Mouse (Mus musculus): Measurements from ENCODE around the gene Cox11.

Gene Cox11

GRCm38 (mm10) chr11:90637440-90638311 lies at the start of gene Cox11, which contains the start of gene Stxbp4:
Gene Cox11 (plus strand): TSS chr11:90638173.
Gene Stxbp4 (minus strand): TSS chr11:90638084.
- DNase-seq (ENCODE audit: low read depth in 1 of 2, low spot score in 2 of 2), result peak; percentile 60 to 76

GRCm38 (mm10) chr11:90590996-90591395 lies 47.0 kb upstream of the Cox11 start:
- DNase-seq (ENCODE audit: low read depth in 1 of 2, low spot score in 2 of 2), result no peak

- no peak for DNase-seq (ENCODE audit: low read depth in 1 of 2, low spot score in 2 of 2)
These were observed 42.1 kb upstream of the Cox11 start for GRCm38 (mm10) chr11:90595826-90596225.

GRCm38 (mm10) chr11:90603066-90603465 lies 34.9 kb upstream of the Cox11 start:
- DNase-seq (ENCODE audit: low read depth in 1 of 2, low spot score in 2 of 2), result no peak

GRCm38 (mm10) chr11:90612118-90612517 lies 25.9 kb upstream of the Cox11 start:
- DNase-seq (ENCODE audit: low read depth in 1 of 2, low spot score in 2 of 2), result no peak

- no peak for DNase-seq (ENCODE audit: low read depth in 1 of 2, low spot score in 2 of 2)
These were observed 23.2 kb upstream of the Cox11 start for GRCm38 (mm10) chr11:90614743-90615142.

- DNase-seq (ENCODE audit: low read depth in 1 of 2, low spot score in 2 of 2), result no peak
These were observed 21.5 kb upstream of the Cox11 start for GRCm38 (mm10) chr11:90616431-90616830.

GRCm38 (mm10) chr11:90622044-90622443 lies 15.9 kb upstream of the Cox11 start:
- no peak for DNase-seq (ENCODE audit: low read depth in 1 of 2, low spot score in 2 of 2)

- no peak for DNase-seq (ENCODE audit: low read depth in 1 of 2, low spot score in 2 of 2)
These were observed 15.5 kb upstream of the Cox11 start for GRCm38 (mm10) chr11:90622500-90622899.

- DNase-seq (ENCODE audit: low read depth in 1 of 2, low spot score in 2 of 2), result no peak
These were observed 14.5 kb upstream of the Cox11 start for GRCm38 (mm10) chr11:90623477-90623876.

- DNase-seq (ENCODE audit: low read depth in 1 of 2, low spot score in 2 of 2), result no peak
These were observed 12.8 kb upstream of the Cox11 start for GRCm38 (mm10) chr11:90625174-90625573.

- no peak for DNase-seq (ENCODE audit: low read depth in 1 of 2, low spot score in 2 of 2)
These were observed 10.2 kb upstream of the Cox11 start for GRCm38 (mm10) chr11:90627751-90628150.

GRCm38 (mm10) chr11:90632480-90632879 lies 5.5 kb upstream of the Cox11 start:
- DNase-seq (ENCODE audit: low read depth in 1 of 2, low spot score in 2 of 2), result no peak

GRCm38 (mm10) chr11:90634661-90635060 lies 3.3 kb upstream of the Cox11 start:
- DNase-seq (ENCODE audit: low read depth in 1 of 2, low spot score in 2 of 2), result no peak

- no peak for DNase-seq (ENCODE audit: low read depth in 1 of 2, low spot score in 2 of 2)
These were observed 398 bp downstream of the Cox11 start for GRCm38 (mm10) chr11:90638312-90638830.

- no peak for DNase-seq (ENCODE audit: low read depth in 1 of 2, low spot score in 2 of 2)
These were observed 11.8 kb downstream of the Cox11 start for GRCm38 (mm10) chr11:90649777-90650176.

- no peak for DNase-seq (ENCODE audit: low read depth in 1 of 2, low spot score in 2 of 2)
These were observed 12.4 kb downstream of the Cox11 start for GRCm38 (mm10) chr11:90650231-90650885.

GRCm38 (mm10) chr11:90652603-90653002 lies 14.6 kb downstream of the Cox11 start:
- DNase-seq (ENCODE audit: low read depth in 1 of 2, low spot score in 2 of 2), result no peak

- no peak for DNase-seq (ENCODE audit: low read depth in 1 of 2, low spot score in 2 of 2)
These were observed 19.6 kb downstream of the Cox11 start for GRCm38 (mm10) chr11:90657527-90657926.

- DNase-seq (ENCODE audit: low read depth in 1 of 2, low spot score in 2 of 2), result no peak
These were observed 22.7 kb downstream of the Cox11 start for GRCm38 (mm10) chr11:90660662-90661061.

GRCm38 (mm10) chr11:90663052-90663451 lies 25.1 kb downstream of the Cox11 start:
- DNase-seq (ENCODE audit: low read depth in 1 of 2, low spot score in 2 of 2), result no peak
